Mouse (Mus musculus): ENCODE measurements around the gene Plxna3. TPM values are rescaled to one million over a fixed set of nuclear protein-coding genes. Genes with fewer than 3 reads are reported as not detected.

Gene Plxna3
- polyA plus RNA-seq, 1 experiment from 2014 or later, result 11.9 TPM

- peak; percentile 100 for ATAC-seq (replicated peaks; ENCODE audit: low FRiP score, low TSS enrichment, low read depth)
- H3K4me1 ChIP-seq (replicated peaks; ENCODE audit: control insufficient read depth, insufficient read depth, low read length), result no peaks in the 10 kb centered on the region
- H3K4me3 ChIP-seq (ENCODE audit: low read depth, low read length), result peak within 1 kb of the TSS; percentile 48
- H3K27ac ChIP-seq (ENCODE audit: low read depth), result peak within 1 kb of the TSS; percentile 83
- peaks cover 4% of the 10 kb centered on the region; the same call in 1 of the 2 replicates for H3K36me3 ChIP-seq (ENCODE audit: control insufficient read depth, insufficient read depth, low read length)
- no peaks in the 10 kb centered on the region for H3K9me3 ChIP-seq (ENCODE audit: control insufficient read depth, low read length)
- H3K4me2 ChIP-seq (ENCODE audit: low read length), result peak within 1 kb of the TSS; percentile 61
- WGBS, result 19% methylated on average over 30 of the region's 30 CpGs
- DNase-seq (ENCODE audit: low spot score), result peak; percentile 85
- H3K27me3 ChIP-seq (replicated peaks; ENCODE audit: control insufficient read depth, insufficient read depth, low read length), result no peaks in the 10 kb centered on the region
- H3K9ac ChIP-seq (ENCODE audit: low read length), result peak within 1 kb of the TSS; percentile 74
These were observed 63.9 kb downstream of the Plxna3 start, which contains the start of the genes Fam3a and Ikbkg for GRCm38 (mm10) chrX:74392535-74393443. Gene Fam3a (minus strand): TSS chrX:74393272. Gene Ikbkg (plus strand): TSS chrX:74393290.

Small RNA genes within 50 kb of the gene (microRNA-seq; reads per million reads assigned to microRNA genes)
- 0.34 reads per million for gene Mir7092

Other genes starting within 250 kb of the Plxna3 start
- gene Opn1mw, start 201.6 kb upstream of the Plxna3 start, polyA plus RNA-seq (2014; fragmentation: Nextera tagmentation; extraction: Ambion mirVana), result not detected in 2 replicates
- 10.5 and 11.2 TPM in 2 replicates for gene Mecp2, start 193.7 kb upstream of the Plxna3 start, polyA plus RNA-seq (2014; fragmentation: Nextera tagmentation; extraction: Ambion mirVana)
- gene Tex28, start 161.2 kb upstream of the Plxna3 start, polyA plus RNA-seq (2014; fragmentation: Nextera tagmentation; extraction: Ambion mirVana), result not detected in 2 replicates
- gene Tktl1, start 151.8 kb upstream of the Plxna3 start, polyA plus RNA-seq (2014; fragmentation: Nextera tagmentation; extraction: Ambion mirVana), result 0.07 and 0.09 TPM in 2 replicates
- gene Flna, start 79.2 kb upstream of the Plxna3 start, polyA plus RNA-seq (2014; fragmentation: Nextera tagmentation; extraction: Ambion mirVana), result 495 and 548 TPM in 2 replicates
- 30.4 and 30.7 TPM in 2 replicates for gene Emd, start 74.4 kb upstream of the Plxna3 start, polyA plus RNA-seq (2014; fragmentation: Nextera tagmentation; extraction: Ambion mirVana)
- gene Rpl10, start 58.3 kb upstream of the Plxna3 start, polyA plus RNA-seq (2014; fragmentation: Nextera tagmentation; extraction: Ambion mirVana), result 990 and 1,020 TPM in 2 replicates
- 60.6 and 67.6 TPM in 2 replicates for gene Taz, start 47.2 kb upstream of the Plxna3 start, polyA plus RNA-seq (2014; fragmentation: Nextera tagmentation; extraction: Ambion mirVana)
- 10.1 and 10.6 TPM in 2 replicates for gene Dnase1l1, start 46.7 kb upstream of the Plxna3 start, polyA plus RNA-seq (2014; fragmentation: Nextera tagmentation; extraction: Ambion mirVana)
- 103 and 107 TPM in 2 replicates for gene Atp6ap1, start 32.0 kb upstream of the Plxna3 start, polyA plus RNA-seq (2014; fragmentation: Nextera tagmentation; extraction: Ambion mirVana)
- gene Gdi1, start 24.1 kb upstream of the Plxna3 start, polyA plus RNA-seq (2014; fragmentation: Nextera tagmentation; extraction: Ambion mirVana), result 165 and 194 TPM in 2 replicates
- 50.4 and 55.0 TPM in 2 replicates for gene Fam50a, start 16.0 kb upstream of the Plxna3 start, polyA plus RNA-seq (2014; fragmentation: Nextera tagmentation; extraction: Ambion mirVana)
- 99.2 and 108 TPM in 2 replicates for gene Lage3, start 24.6 kb downstream of the Plxna3 start, polyA plus RNA-seq (2014; fragmentation: Nextera tagmentation; extraction: Ambion mirVana)
- 74.7 and 79.1 TPM in 2 replicates for gene Ubl4a, start 44.2 kb downstream of the Plxna3 start, polyA plus RNA-seq (2014; fragmentation: Nextera tagmentation; extraction: Ambion mirVana)
- gene Slc10a3, start 44.3 kb downstream of the Plxna3 start, polyA plus RNA-seq (2014; fragmentation: Nextera tagmentation; extraction: Ambion mirVana), result 16.8 and 18.7 TPM in 2 replicates
- 35.6 and 36.7 TPM in 2 replicates for gene Fam3a, start 64.2 kb downstream of the Plxna3 start, polyA plus RNA-seq (2014; fragmentation: Nextera tagmentation; extraction: Ambion mirVana)
- gene Ikbkg, start 64.2 kb downstream of the Plxna3 start, polyA plus RNA-seq (2014; fragmentation: Nextera tagmentation; extraction: Ambion mirVana), result 20.2 TPM in 2 replicates
- gene G6pdx, start 100.1 kb downstream of the Plxna3 start, polyA plus RNA-seq (2014; fragmentation: Nextera tagmentation; extraction: Ambion mirVana), result 52.9 TPM in 2 replicates
- not detected in 2 replicates for gene Gm6880, start 152.3 kb downstream of the Plxna3 start, polyA plus RNA-seq (2014; fragmentation: Nextera tagmentation; extraction: Ambion mirVana)
- gene Olfr1326-ps1, start 245.8 kb downstream of the Plxna3 start, polyA plus RNA-seq (2014; fragmentation: Nextera tagmentation; extraction: Ambion mirVana), result not detected in 2 replicates